Mouse (Mus musculus) heart, embryonic 10.5 days (tissue): ENCODE results near the gene C2cd6. TPM values are rescaled to one million over a fixed set of nuclear protein-coding genes. Genes with fewer than 3 reads are reported as not detected.

Experiments
- DNase-seq: peaks from one replicate; pipeline ENCODE4 v3.0.0-alpha.2; 2017; ENCODE audit warnings: low spot score
- H3K27ac ChIP-seq: fragments of 300-500 bp; sonication (generic); 2 replicates; pipeline ENCODE4 v1.5.1; 2016; ENCODE audit warnings: mild to moderate bottlenecking
- H3K27me3 ChIP-seq: fragments of 300-500 bp; sonication (generic); 2 replicates; pipeline ENCODE4 v1.6.1; 2016; ENCODE audit warnings: mild to moderate bottlenecking; ENCODE audit not compliant: poor library complexity, insufficient read depth, severe bottlenecking
- H3K36me3 ChIP-seq: fragments of 300-500 bp; sonication (generic); 2 replicates; pipeline ENCODE4 v1.6.1; 2016; ENCODE audit warnings: mild to moderate bottlenecking, moderate library complexity
- H3K4me1 ChIP-seq: fragments of 300-500 bp; sonication (generic); 2 replicates; pipeline ENCODE4 v1.6.1; 2016; ENCODE audit warnings: mild to moderate bottlenecking
- H3K4me3 ChIP-seq: fragments of 300-500 bp; sonication (generic); 2 replicates; pipeline ENCODE4 v1.5.1; 2016; ENCODE audit warnings: mild to moderate bottlenecking, moderate library complexity
- H3K9me3 ChIP-seq: fragments of 300-500 bp; sonication (generic); 2 replicates; pipeline ENCODE4 v1.6.1; 2016; ENCODE audit warnings: mild to moderate bottlenecking, moderate library complexity
- WGBS: fragments of 180-500 bp; shearing (Covaris S2); methylation state at CpG from one replicate; pipeline ENCODE4 v1.1.7; 2016; 5-methylcytosine and 5-hydroxymethylcytosine counted together
- polyA plus RNA-seq: library from polyadenylated mRNA; unstranded; fragments of >200 nt; fragmentation: Nextera tagmentation; extraction: Ambion mirVana; gene quantifications from 2 replicates; pipeline ENCODE4 v1.2.1, GENCODE M21; 2016

The C2cd6 gene
- polyA plus RNA-seq, 1 experiment from 2014 or later = not detected

- Histone ChIP-seq H3K27ac (no peak overlapping the region), H3K4me1 (no peaks in the 10 kb centered on the region)
- WGBS = 79% methylated on average over 5 of the region's 5 CpGs
Observed at GRCm38 (mm10) chr1:59037723-59038122, 57.0 kb downstream of the C2cd6 start.

DNA sequence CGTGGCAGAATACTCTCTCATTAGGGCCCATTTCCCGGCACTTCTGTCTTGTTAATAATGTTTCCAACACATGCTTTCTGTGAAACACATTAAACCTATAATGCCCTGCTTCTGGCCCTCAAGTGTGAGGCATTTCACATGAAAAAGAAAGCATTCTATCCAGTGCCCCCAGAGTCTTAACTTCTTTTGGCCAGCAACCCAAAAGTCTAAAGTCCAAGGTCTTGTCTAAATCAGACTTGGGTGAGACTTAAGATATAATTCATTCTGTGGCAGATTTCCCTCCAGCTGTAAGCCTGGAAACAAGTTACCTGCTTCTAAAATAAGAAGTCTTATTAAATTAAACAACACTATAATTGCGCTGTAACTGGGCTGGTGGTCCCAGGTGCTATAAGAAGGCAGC is 73.1 kb downstream of the C2cd6 start:
- DNase-seq = no peak
- Histone ChIP-seq H3K36me3 (no peaks in the 10 kb centered on the region), H3K4me3 (no peak overlapping the region), H3K27ac (no peak overlapping the region), H3K9me3 (no peaks in the 10 kb centered on the region), H3K27me3 (no peaks in the 10 kb centered on the region), H3K4me1 (no peaks in the 10 kb centered on the region)
- 87% methylated on average over 3 of the region's 3 CpGs for WGBS

More at GRCm38 (mm10) chr1:59037723-59038122, 57.0 kb downstream of the C2cd6 start:
- DNase-seq = no peak
- Histone ChIP-seq H3K36me3 (no peaks in the 10 kb centered on the region), H3K4me3 (no peak overlapping the region), H3K9me3 (no peaks in the 10 kb centered on the region), H3K27me3 (no peaks in the 10 kb centered on the region)

- H3K4me3 ChIP-seq = no peak overlapping the region
- H3K27me3 ChIP-seq = no peaks in the 10 kb centered on the region
- no peak for DNase-seq
- no peaks in the 10 kb centered on the region for H3K4me1 ChIP-seq
- WGBS = 38% methylated on average over 4 of the region's 4 CpGs
- H3K9me3 ChIP-seq = no peaks in the 10 kb centered on the region
- H3K36me3 ChIP-seq = no peaks in the 10 kb centered on the region
- H3K27ac ChIP-seq = no peak overlapping the region
Observed at GRCm38 (mm10) chr1:59009250-59009649, 85.5 kb downstream of the C2cd6 start.

Other genes starting within 250 kb of the C2cd6 start
- gene Trak2, start 121.5 kb downstream of the C2cd6 start, polyA plus RNA-seq = 19.6 and 34.1 TPM in 2 replicates
- 22.8 and 23.8 TPM in 2 replicates for gene Stradb, start 121.4 kb downstream of the C2cd6 start, polyA plus RNA-seq
- 17.8 and 29.8 TPM in 2 replicates for gene Tmem237, start 25.5 kb upstream of the C2cd6 start, polyA plus RNA-seq
- gene Mpp4, start 68.5 kb upstream of the C2cd6 start, polyA plus RNA-seq = 0.49 TPM in 2 replicates
- 12.2 and 14.0 TPM in 2 replicates for gene Als2, start 142.3 kb upstream of the C2cd6 start, polyA plus RNA-seq
- gene Cdk15, start 162.0 kb upstream of the C2cd6 start, polyA plus RNA-seq = 0.20 TPM in 1 of 2 replicates, not detected in the other